Mouse (Mus musculus) heart, adult 8-10 months (tissue): Measurements from ENCODE around the gene Ccdc110. TPM values are rescaled to one million over a fixed set of nuclear protein-coding genes. Genes with fewer than 3 reads are reported as not detected.
A peak's percentile ranks its signal among the peaks of the same experiment; 100 is the strongest.

Experiments
- DNase-seq: peaks from one replicate; pipeline ENCODE4 v3.0.0; 2022; ENCODE audit warnings: low spot score
- total RNA-seq, 4 experiments: library from RNA; stranded (reverse); gene quantifications; 2 replicates each; pipeline ENCODE4 v1.2.4; 2022

The Ccdc110 gene
- not detected for total RNA-seq

DNA sequence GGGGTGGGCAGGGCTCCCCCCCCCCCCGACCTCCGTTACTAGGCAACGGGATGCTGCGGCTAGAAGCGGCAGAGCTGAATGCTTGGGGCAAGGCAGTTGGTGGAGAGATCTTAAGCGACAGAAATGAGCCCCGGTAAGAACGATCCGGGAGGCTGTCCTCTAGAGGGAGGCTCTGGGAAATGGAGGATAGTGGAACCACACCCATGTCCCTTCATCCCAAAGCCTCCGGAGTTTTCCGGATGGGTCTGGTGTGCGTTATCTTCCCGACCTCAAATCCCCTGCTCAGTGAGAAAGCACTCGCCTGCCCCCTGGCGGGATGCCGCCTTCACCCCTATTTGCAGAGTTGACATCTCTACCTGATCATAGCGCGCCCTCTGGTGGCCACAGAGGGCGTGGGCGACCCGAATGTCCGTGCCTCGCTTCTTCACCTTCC lies at the start of gene Ccdc110:
Gene Ccdc110 (plus strand): TSS at position 38 of the 433 bp plus-strand sequence.
- peak; percentile 94 for DNase-seq

DNA sequence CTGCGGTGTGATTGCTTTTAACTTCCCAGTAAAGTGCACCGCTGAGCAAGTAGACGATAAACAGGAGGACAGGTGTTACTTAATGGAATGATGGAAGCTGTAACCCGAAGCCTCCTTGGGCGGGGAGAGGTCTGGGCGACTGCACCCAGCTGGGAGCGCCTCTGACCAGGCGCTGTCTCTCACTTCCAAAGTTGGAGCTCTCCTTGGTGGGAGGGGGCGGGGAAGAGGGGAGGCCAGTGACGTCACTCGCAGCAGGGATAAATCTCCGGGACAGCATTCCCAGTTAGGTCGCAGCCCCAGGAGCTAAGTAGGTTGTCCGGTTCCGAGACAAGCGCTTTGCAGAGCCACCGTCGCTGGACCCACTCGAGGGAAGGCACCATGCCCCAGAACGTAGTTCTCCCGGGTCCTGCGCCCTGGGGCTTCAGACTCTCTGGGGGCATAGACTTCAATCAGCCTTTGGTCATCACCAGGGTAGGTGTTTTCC lies 49.2 kb upstream of the Ccdc110 start, which contains the start of gene Pdlim3:
Gene Pdlim3 (plus strand): TSS at position 260 of the 484 bp plus-strand sequence.
- DNase-seq: peak; percentile 65

DNA sequence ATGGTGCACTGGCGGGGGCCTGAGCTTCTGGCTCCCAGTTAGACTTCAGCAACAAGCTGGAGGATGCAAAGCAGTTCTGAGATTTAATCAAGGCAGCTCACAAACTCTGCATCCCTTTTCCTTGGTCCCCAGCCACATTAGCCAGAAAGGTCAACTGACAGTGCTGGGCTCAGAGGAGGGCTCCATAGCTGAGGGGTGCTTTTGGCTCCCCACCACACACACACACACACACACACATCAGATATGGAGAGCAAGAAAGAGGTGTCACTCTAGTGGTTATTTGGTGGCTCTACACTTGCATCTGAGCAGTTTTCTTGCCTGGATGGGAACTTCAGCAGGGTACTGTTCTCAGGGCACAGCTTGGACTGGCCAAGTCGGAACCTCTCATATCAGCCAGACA lies 48.6 kb upstream of the Ccdc110 start:
- DNase-seq: no peak

DNA sequence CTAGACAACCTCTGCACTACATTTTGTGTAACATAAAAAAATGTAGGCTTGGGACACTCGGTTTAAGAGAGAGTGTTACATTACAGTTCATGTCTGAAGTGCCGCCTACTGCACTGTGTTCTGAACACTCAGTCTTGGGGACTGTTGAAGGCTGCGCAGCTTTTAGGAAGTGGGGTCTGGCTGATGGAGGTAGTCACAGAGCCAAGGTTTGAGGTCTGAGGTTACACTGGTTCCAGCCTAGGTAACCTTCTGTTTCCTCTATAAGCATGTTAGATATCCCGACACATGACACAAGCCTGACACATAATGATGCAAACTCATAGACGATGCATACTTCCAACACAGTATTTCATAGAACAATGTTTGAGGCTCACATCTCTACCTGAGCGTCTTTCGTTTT lies 44.7 kb upstream of the Ccdc110 start:
- no peak for DNase-seq

DNA sequence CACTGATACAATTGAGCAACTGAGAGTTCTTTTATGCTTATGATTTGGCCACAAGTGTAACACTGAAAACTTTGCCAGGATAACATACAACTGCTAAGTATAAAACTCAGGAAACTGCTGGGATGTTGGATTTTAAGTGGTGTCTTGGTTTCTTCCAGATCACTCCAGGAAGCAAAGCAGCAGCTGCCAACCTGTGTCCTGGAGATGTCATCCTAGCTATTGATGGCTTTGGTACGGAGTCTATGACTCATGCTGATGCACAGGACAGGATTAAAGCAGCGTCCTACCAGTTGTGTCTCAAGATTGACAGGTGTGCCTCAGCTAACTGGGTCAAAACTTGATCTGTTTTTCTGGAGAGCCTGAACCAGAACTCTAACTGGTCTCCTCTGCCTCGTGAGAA lies 37.8 kb upstream of the Ccdc110 start:
- no peak for DNase-seq

DNA sequence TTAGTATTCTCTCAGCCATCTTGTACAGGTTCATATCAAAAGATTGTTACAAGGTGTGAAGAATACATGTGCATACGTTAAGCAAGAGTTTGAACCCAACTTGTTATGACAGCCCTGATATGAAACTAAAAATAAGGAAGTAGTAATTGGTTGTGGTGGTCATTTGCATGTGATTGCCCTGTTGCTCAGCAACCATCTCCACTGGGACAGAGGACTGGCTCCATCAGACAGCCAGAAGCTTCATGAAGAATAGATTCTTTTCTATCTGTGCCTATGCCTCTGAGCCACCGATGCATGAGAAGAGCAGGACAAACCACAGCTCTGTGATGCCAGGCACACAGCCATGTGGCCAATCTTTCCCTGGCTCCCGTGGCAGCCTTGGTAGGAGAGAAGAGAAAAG lies 34.6 kb upstream of the Ccdc110 start:
- no peak for DNase-seq

DNA sequence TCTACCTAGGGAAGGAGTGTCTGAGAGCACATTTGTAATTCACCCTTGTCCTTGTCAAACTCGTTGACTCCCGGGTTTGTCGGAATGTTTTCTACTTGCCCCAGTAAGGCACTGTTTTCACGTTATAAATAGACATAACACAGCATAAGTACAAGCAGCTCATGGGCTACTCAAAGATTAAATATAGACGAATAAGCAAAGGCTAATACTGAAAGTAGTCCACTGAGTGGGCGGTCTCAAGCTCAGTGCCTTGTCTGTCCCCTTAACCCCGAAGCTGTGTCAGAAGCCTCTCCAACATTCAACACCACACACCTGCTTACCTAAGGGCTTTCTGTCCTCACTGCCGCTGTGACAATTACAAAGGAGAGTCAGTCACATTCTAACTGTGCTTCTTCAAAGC lies 32.8 kb upstream of the Ccdc110 start:
- no peak for DNase-seq

DNA sequence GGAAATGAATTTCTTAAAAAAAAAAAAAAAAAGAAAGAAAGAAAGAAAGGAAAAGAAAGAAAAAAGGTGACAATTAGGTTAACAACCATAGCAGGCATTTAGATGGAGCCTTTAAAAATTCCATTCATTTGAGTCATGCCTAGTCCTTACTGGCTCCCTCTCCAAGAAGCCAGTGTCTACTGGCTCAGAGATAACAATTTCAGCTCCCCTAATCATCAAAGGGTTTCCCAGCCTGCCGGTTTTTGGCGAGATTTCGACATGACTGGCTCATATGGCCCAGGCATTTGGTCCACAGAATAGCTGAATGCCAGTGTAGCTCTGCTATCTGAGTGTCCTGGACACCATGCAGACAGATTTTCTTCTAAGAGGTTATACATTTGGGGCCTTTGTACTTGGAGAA lies 30.8 kb upstream of the Ccdc110 start:
- peak; percentile 40 for DNase-seq

DNA sequence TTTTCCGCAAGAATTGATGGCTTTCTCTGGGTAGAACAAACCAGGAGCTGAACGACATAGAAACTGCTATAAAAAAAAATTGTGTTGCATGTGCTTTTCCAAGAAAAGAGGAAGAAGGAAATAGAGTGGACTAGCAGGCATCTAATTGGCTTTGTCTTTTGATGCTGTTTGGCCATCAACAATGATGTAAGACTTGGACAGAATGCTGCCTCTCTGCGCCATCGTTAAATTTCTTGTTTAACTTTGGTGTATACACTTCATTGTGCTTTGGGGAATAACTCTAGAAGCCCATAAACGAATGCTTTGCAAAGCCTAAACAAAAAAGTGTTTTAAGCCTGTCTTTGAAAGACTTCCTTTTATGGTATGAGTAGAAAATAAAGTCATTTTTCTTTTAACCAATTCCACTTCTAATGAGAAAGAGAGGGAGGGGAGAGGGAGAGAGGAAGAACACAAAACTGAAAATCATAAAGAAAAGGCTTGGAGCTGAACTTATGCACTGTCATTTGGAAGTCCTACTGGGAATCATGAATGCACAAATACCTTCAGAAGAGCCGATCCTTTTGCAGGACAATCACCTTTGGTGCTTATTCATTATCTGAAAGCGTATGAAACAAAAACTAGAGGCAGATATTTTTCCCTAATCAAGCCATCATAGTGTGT lies 28.7 kb upstream of the Ccdc110 start:
- DNase-seq: no peak

DNA sequence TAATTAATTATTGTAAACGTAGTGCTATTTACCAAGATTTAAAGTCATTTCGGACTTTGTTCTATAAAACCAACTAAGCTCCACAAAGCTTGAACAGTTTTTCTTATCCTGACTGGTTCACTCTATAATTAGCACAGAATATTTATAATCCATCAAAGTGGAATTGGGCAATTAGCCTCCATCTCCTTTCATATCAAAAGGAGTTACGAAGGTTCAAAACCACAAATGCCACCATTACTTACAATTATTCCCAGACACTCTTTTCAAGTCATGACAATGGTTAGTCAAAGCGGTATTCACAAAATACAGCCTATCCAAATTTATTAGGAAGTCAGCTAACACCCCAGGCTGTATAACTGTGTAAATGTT lies 28.2 kb upstream of the Ccdc110 start:
- DNase-seq: no peak

DNA sequence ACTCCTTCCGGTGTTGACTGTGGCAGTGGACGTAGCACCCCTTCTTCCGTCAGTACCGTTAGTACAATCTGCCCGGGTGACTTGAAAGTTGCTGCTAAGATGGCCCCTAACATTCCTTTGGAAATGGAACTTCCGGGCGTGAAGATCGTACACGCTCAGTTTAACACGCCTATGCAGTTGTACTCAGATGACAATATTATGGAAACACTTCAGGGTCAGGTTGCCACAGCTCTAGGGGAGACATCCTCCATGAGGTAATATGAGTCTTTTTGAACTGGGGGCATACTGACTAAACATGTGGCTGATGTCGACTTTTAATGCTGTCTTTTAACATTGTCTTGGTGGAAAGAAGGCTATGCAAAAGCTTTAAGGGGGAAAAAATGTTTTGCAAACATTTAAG lies 20.7 kb upstream of the Ccdc110 start:
- DNase-seq: no peak

DNA sequence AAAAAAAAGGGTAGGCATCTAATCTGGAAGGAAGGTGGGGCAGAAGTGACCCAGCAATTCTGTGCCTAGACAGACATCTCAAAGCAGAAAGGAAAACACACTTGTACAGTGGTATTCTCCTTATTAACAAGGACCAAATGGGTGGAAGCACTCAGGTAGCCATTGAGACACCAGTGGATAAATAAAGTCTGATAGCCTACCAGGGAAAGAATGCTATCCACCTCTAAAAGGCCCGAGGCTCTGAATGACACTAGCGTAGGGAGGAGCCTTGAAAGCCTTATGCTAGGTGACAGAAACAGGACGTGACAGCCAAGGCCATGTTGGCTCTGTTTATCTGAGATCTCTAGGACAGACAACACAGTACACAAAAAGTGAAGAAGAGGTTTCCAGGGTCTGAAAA lies 17.9 kb upstream of the Ccdc110 start:
- DNase-seq: no peak

DNA sequence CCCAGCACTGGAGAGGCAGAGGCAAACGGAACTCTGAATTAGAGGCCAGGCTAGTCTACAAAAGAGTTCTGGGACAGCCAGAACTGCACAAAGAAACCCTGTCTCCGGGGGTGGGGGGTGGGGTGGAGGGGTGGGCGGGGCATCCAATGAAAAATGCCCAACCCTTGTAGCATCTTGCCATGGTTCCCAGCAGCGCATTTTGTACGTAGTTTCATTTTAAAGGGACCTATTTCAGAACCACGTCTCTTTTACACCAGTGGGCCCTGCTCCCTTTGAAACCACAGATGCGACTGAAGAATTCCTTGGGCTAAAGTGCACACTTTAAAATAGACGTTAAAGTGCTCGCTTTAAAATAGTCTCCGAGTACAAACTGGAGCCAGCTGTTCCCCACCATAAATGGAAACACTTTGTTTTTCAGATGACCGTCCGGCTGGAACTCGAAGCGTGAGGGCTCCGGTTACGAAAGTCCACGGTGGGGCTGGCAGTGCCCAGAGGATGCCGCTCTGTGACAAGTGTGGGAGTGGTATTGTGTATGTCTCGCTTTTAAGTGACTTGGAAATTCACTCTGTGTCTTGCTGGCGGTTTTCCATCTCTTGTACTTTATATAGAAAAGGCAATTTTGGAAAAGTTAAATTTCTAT lies 17.3 kb upstream of the Ccdc110 start:
- no peak for DNase-seq

DNA sequence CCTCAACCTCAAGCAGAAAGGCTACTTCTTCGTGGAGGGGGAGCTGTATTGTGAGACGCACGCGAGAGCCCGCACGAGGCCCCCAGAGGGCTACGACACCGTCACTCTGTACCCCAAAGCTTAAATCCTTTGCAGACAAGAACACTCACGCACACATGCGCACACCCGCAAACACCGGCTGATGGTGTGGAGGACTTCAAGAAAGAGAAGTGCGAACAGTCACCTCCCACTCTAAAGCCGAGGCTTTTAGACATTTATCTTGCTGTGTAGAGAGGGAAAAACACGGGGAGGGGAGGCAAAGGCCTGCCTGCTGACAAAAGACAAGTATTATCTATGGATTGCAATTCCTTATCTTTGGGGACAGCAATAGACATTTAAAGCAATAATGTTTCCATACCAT lies 15.5 kb upstream of the Ccdc110 start:
- no peak for DNase-seq

DNA sequence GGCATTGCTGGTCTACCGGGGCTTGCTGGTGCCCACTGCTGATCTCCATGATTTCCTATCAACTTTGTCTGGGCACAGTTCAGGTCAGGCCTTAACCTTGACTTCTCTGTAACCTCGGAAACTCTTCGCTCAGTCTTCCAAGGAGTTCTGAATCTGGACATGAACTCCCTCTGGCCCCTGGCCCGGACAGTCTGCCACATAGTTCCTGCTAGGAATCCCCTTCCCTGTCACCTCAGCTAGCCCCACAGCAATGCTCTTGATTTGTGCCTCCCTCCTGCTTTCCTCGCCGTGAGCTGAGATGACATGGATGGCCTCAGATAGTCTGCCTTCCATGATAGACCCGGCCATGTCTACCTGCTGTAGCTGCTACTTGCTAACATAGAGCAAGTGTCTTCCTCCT lies 14.0 kb upstream of the Ccdc110 start:
- DNase-seq: no peak

DNA sequence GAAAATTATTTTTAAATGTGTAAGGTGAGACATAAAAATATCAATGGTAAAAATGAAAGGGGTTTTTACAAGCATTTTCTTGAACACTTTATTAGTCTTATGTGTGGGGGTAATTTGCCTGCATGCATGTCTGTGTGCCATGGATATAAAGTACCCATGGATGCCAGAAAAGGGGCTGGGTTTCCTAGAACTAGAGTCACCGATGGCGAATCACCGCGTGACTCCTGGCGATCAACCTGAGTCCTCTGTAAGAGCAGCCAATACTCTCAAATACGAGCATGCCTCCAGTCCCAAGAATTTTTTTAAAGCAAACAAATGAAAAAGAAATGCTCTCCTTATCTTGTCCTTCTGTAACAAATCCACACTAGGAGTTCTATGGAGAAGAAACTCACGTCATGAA lies 12.3 kb upstream of the Ccdc110 start:
- no peak for DNase-seq

DNA sequence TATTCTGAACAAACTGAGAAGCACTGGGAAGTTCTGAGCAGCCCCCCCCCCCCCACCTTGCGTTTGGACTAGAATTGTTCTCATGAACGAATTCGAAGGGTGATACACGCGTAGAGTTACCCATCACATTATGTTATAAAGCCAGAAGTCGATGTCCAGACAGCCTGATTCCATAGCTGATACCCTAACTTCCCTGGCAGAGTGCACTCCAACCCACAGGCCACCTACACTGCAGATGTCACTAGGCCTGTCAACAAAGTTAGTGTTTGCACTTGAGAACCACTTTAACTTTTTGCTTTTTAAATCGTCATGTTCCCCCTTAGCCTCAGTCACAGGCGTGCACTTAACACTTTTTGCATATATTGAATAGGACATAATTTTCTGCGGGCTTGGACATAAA lies 2.6 kb downstream of the Ccdc110 start:
- no peak for DNase-seq

DNA sequence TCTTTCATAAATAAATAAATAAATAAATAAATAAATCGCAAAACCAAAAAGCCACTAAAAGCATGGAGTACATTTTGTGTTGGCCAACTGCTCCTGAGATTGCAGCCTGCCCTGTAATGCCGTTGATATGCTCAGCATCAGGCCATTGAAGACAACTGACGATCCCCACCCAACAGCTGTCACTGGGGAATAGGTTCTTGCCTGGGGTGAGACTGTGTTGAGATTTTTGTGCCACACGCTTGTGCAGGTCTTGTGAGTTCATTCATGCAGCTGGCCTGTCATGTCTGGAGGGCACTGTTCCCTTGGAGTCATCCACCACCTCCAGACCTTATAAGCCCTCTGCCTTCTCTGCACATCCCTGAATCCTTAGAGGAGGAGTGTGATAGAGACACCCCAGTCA lies 11.9 kb downstream of the Ccdc110 start:
- DNase-seq: no peak

DNA sequence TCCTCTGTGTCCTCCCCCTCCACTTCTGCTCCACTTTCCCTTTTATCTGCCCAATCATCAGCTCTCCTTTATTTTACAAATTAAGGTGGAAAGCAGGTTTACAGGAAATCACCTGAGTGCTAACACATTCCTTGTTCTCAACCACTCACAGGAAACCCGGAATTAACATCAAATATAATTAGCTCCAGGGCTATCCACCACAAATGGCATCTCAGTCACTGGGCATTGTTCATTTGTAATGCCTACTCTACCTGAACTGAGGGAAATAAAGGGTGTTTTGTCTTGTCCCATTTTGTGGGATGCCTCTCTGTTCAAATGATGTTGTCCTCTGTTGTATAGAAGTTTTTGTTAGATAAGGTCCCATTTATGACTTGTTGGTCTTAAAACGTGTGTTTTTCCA lies 16.2 kb downstream of the Ccdc110 start:
- DNase-seq: no peak

DNA sequence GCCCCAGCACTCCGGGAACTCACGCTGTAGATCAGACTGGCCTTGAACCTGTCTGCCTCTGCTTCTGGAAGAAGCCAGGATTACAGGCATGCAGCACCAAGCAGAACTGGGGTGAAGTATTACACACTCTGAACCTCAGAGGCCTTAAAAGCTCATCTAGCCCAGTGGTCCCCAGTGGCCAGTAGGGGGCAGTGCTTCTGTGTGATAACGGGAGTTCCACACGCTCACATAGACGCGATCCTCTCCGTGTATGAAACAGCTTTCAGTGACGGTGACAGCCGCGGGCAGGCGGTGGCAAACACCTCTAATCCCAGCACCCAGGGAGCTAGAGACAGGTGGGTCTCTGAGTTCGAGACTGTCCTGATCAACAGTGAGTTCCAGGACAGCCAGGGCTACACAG lies 36.5 kb downstream of the Ccdc110 start:
- no peak for DNase-seq

DNA sequence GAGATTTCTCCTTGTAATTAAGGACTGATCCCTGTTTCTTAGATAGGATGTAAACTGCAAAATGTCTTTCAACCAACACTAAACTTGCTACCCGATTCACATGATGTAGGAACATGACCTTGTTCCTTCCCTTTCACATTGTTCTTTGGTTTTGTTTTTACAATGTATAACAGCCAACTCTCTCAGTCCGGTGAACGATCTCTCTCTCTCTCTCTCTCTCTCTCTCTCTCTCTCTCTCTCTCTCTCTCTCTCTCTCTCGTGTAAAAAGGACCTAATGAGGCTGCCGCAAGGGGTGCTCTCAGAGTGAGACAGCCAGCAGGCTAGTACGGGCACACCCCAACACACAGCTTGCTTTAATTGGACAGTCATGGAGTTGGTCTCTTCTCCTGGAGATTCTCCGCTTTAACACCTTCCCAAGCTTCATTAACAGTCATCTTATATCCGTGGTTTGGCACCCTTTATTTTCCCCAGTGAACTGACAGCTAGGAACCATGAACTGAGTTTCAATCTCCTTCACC lies 39.6 kb downstream of the Ccdc110 start:
- DNase-seq: no peak

DNA sequence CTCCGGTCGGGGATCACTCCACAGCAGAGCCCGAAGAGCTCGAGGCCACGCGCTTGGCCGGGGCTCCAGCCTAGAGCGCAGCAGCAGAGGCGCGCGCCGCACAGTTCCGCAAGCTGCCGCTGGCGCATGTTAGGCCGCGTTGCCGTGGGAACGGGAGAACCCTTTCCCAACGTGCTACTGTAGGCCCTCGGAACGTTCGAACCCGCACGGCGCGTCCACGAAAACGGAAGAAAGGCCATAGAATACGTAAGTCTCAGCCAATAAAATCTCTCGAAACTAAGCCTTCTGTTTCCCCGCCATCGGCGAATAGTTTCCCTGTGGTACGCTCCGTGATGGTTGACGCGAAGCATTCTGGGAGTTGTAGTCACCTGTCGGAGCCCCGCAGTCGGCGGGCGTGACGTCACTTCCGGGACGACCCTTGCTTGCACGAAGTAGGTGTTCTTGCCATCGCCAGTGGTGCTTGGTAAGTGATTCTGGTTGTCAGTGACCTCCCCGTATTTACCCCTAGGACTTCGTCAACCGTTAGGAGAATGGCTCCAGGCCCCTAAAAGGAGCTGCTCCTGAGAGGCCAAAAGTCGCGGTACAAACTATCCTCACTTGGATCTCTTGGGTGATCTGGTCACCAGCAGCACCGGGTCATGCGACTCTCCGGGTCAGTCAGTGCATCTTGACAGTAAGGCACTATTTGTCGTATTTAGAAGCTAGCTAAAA lies 40.9 kb downstream of the Ccdc110 start, which contains the start of the genes 1700029J07Rik and Ufsp2:
Gene 1700029J07Rik (minus strand): TSS at position 127 of the 711 bp plus-strand sequence.
Gene Ufsp2 (plus strand): TSS at position 403 of the 711 bp plus-strand sequence.
- DNase-seq: peak; percentile 96
